Mouse (Mus musculus): ENCODE results near the gene Eif1b. TPM values are rescaled to one million over a fixed set of nuclear protein-coding genes. Genes with fewer than 3 reads are reported as not detected.

Eif1b gene
- total and polyA plus RNA-seq, 3 experiments, result 24.2 to 140 (median 133) TPM

- no peak for ATAC-seq (ENCODE audit: extremely low read depth, insufficient number of reproducible peaks, low FRiP score, poor library complexity, severe bottlenecking)
These were observed 1.7 kb downstream of the Eif1b start for GRCm38 (mm10) chr9:120493781-120494180.

GRCm38 (mm10) chr9:120496691-120497090 is 4.7 kb downstream of the Eif1b start:
- peaks cover 40% of the 10 kb centered on the region for H3K36me3 ChIP-seq (replicated peaks)
- TF ChIP-seq POLR2AphosphoS5 (IDR thresholded peaks at IDR 0.05; ENCODE audit: insufficient replicate concordance, low read depth, low read length) (peak; percentile 30; the same call in 1 of the 2 replicates), CTCF (IDR thresholded peaks at IDR 0.05; ENCODE audit: low read depth, low read length) (peak; percentile 92), GATA1 (IDR thresholded peaks at IDR 0.05; ENCODE audit: borderline replicate concordance, low read length) (no peak)
- peak; percentile 25 for DNase-seq (ENCODE audit: low spot score)
- no peaks in the 10 kb centered on the region for H3K9me3 ChIP-seq (replicated peaks)
- no peak for ATAC-seq (ENCODE audit: extremely low read depth, insufficient number of reproducible peaks, low FRiP score, poor library complexity, severe bottlenecking)
- H3K4me3 ChIP-seq (ENCODE audit: low read depth, low read length), result no peak overlapping the region
- H3K27me3 ChIP-seq (ENCODE audit: insufficient read depth, low read length), result peaks cover 7% of the 10 kb centered on the region; the same call in 1 of the 2 replicates
- peaks cover 25% of the 10 kb centered on the region for H3K4me1 ChIP-seq (ENCODE audit: insufficient read depth, low read depth, low read length)

More at GRCm38 (mm10) chr9:120493781-120494180, 1.7 kb downstream of the Eif1b start:
- H3K36me3 ChIP-seq (replicated peaks), result peaks cover 40% of the 10 kb centered on the region
- H3K4me3 ChIP-seq (ENCODE audit: low read depth, low read length), result peak overlapping the region; percentile 82
- DNase-seq (ENCODE audit: low spot score), result no peak
- H3K9me3 ChIP-seq (replicated peaks), result no peaks in the 10 kb centered on the region
- no peaks in the 10 kb centered on the region for H3K27me3 ChIP-seq (ENCODE audit: insufficient read depth, low read length)
- TF ChIP-seq TAL1 (conservative IDR thresholded peaks at IDR 0.05; ENCODE audit: low read depth, low read length) (no peak), CTCF (IDR thresholded peaks at IDR 0.05; ENCODE audit: low read depth, low read length) (no peak), GATA2 (IDR thresholded peaks at IDR 0.05; ENCODE audit: borderline replicate concordance, low read depth, low read length) (no peak), POLR2AphosphoS5 (IDR thresholded peaks at IDR 0.05; ENCODE audit: insufficient replicate concordance, low read depth, low read length) (no peak), GATA1 (IDR thresholded peaks at IDR 0.05; ENCODE audit: borderline replicate concordance, low read length) (no peak)
- peaks cover 29% of the 10 kb centered on the region for H3K4me1 ChIP-seq (ENCODE audit: insufficient read depth, low read depth, low read length)

GRCm38 (mm10) chr9:120497983-120498382 is 6.0 kb downstream of the Eif1b start:
- Histone ChIP-seq H3K4me3 (ENCODE audit: low read depth, low read length) (no peak overlapping the region), H3K4me1 (ENCODE audit: insufficient read depth, low read depth, low read length) (peaks cover 25% of the 10 kb centered on the region), H3K36me3 (replicated peaks) (peaks cover 40% of the 10 kb centered on the region), H3K27me3 (ENCODE audit: insufficient read depth, low read length) (peaks cover 7% of the 10 kb centered on the region; the same call in 1 of the 2 replicates), H3K9me3 (replicated peaks) (no peaks in the 10 kb centered on the region)
- no peak for DNase-seq (ENCODE audit: low spot score)
- no peak for ATAC-seq (ENCODE audit: extremely low read depth, insufficient number of reproducible peaks, low FRiP score, poor library complexity, severe bottlenecking)
- 0 out of 2 replicates have a peak, but pooled peaks have one; percentile 58 for TF ChIP-seq POLR2AphosphoS5 (IDR thresholded peaks at IDR 0.05; ENCODE audit: insufficient replicate concordance, low read depth, low read length)
- TF ChIP-seq TAL1 (conservative IDR thresholded peaks at IDR 0.05; ENCODE audit: low read depth, low read length), result no peak

GRCm38 (mm10) chr9:120501191-120501902 is 9.3 kb downstream of the Eif1b start:
- Histone ChIP-seq H3K27me3 (ENCODE audit: insufficient read depth, low read length) (peaks cover 7% of the 10 kb centered on the region; the same call in 1 of the 2 replicates), H3K4me1 (ENCODE audit: insufficient read depth, low read depth, low read length) (peaks cover 11% of the 10 kb centered on the region), H3K4me3 (ENCODE audit: low read depth, low read length) (no peak overlapping the region), H3K36me3 (replicated peaks) (peaks cover 14% of the 10 kb centered on the region), H3K9me3 (replicated peaks) (peaks cover 6% of the 10 kb centered on the region)
- peak; percentile 33 for DNase-seq (ENCODE audit: low spot score)
- ATAC-seq (ENCODE audit: extremely low read depth, insufficient number of reproducible peaks, low FRiP score, poor library complexity, severe bottlenecking), result no peak
- TF ChIP-seq GATA2 (IDR thresholded peaks at IDR 0.05; ENCODE audit: borderline replicate concordance, low read depth, low read length) (no peak), TAL1 (conservative IDR thresholded peaks at IDR 0.05; ENCODE audit: low read depth, low read length) (no peak), GATA1 (IDR thresholded peaks at IDR 0.05; ENCODE audit: borderline replicate concordance, low read length) (no peak), POLR2AphosphoS5 (IDR thresholded peaks at IDR 0.05; ENCODE audit: insufficient replicate concordance, low read depth, low read length) (no peak), CTCF (IDR thresholded peaks at IDR 0.05; ENCODE audit: low read depth, low read length) (peak; percentile 89)

GRCm38 (mm10) chr9:120502013-120502412 is 10.0 kb downstream of the Eif1b start:
- DNase-seq (ENCODE audit: low spot score), result peak; percentile 43
- peak; percentile 34; the same call in 1 of the 2 replicates for ATAC-seq (ENCODE audit: extremely low read depth, insufficient number of reproducible peaks, low FRiP score, poor library complexity, severe bottlenecking)
- TF ChIP-seq CTCF (IDR thresholded peaks at IDR 0.05; ENCODE audit: low read depth, low read length) (peak; percentile 93), TAL1 (conservative IDR thresholded peaks at IDR 0.05; ENCODE audit: low read depth, low read length) (no peak)
- Histone ChIP-seq H3K36me3 (replicated peaks) (peaks cover 8% of the 10 kb centered on the region), H3K4me1 (ENCODE audit: insufficient read depth, low read depth, low read length) (peaks cover 11% of the 10 kb centered on the region), H3K27me3 (ENCODE audit: insufficient read depth, low read length) (peaks cover 7% of the 10 kb centered on the region; the same call in 1 of the 2 replicates), H3K9me3 (replicated peaks) (peaks cover 13% of the 10 kb centered on the region), H3K4me3 (ENCODE audit: low read depth, low read length) (no peak overlapping the region)

- no peak for DNase-seq (ENCODE audit: low spot score)
- Histone ChIP-seq H3K9me3 (replicated peaks) (peaks cover 22% of the 10 kb centered on the region), H3K4me1 (ENCODE audit: insufficient read depth, low read depth, low read length) (peaks cover 8% of the 10 kb centered on the region), H3K27me3 (ENCODE audit: insufficient read depth, low read length) (peaks cover 7% of the 10 kb centered on the region; the same call in 1 of the 2 replicates), H3K4me3 (ENCODE audit: low read depth, low read length) (no peak overlapping the region), H3K36me3 (replicated peaks) (no peaks in the 10 kb centered on the region)
- TF ChIP-seq GATA2 (IDR thresholded peaks at IDR 0.05; ENCODE audit: borderline replicate concordance, low read depth, low read length) (no peak), TAL1 (conservative IDR thresholded peaks at IDR 0.05; ENCODE audit: low read depth, low read length) (no peak), CTCF (IDR thresholded peaks at IDR 0.05; ENCODE audit: low read depth, low read length) (no peak), GATA1 (IDR thresholded peaks at IDR 0.05; ENCODE audit: borderline replicate concordance, low read length) (no peak), POLR2AphosphoS5 (IDR thresholded peaks at IDR 0.05; ENCODE audit: insufficient replicate concordance, low read depth, low read length) (no peak)
- ATAC-seq (ENCODE audit: extremely low read depth, insufficient number of reproducible peaks, low FRiP score, poor library complexity, severe bottlenecking), result no peak
These were observed 12.4 kb downstream of the Eif1b start for GRCm38 (mm10) chr9:120504423-120504822.
